Mouse (Mus musculus) heart, adult 2 months (tissue): ENCODE measurements at regions not wholly inside any gene's neighbourhood (a gene's known extent, or its start where the extent isn't known, plus 50 kb on each side); places are given as distances from the start of the nearest gene placed in this dataset.

Source experiments
- DNase-seq, 2 experiments: peaks; one replicate each; pipeline ENCODE4 v3.0.0; 2021
- H3K27ac ChIP-seq: fragments of 200-600 bp; 2 replicates; pipeline ENCODE4 v1.8.1; 2022
- H3K27me3 ChIP-seq: fragments of 200-500 bp; 2 replicates; pipeline ENCODE4 v1.6.1; 2012; ENCODE audit warnings: mild to moderate bottlenecking, low read length, inconsistent platforms, mixed read lengths; ENCODE audit not compliant: control insufficient read depth, insufficient read depth
- H3K36me3 ChIP-seq: fragments of 200-500 bp; 2 replicates; pipeline ENCODE4 v1.6.1; 2012; ENCODE audit warnings: low read length, inconsistent platforms; ENCODE audit not compliant: control insufficient read depth, insufficient read depth
- H3K4me1 ChIP-seq: fragments of 200-500 bp; 2 replicates; pipeline ENCODE4 v1.6.1; 2011; ENCODE audit warnings: low read length; ENCODE audit not compliant: control insufficient read depth, insufficient read depth
- H3K4me3 ChIP-seq: fragments of 200-600 bp; 2 replicates; pipeline ENCODE4 v1.8.1; 2022
- H3K79me2 ChIP-seq: fragments of 200-500 bp; replicated peaks from 2 replicates; pipeline ENCODE4 v1.6.1; 2012; ENCODE audit warnings: mild to moderate bottlenecking, inconsistent platforms, low read length, moderate library complexity, mixed read lengths; ENCODE audit not compliant: control insufficient read depth, insufficient read depth
- H3K9ac ChIP-seq: fragments of 200-500 bp; 2 replicates; pipeline ENCODE4 v1.6.1; 2012; ENCODE audit warnings: low read depth, mild to moderate bottlenecking, control low read depth, inconsistent platforms, low read length, mixed read lengths
- CTCF ChIP-seq: fragments of 200-600 bp; IDR thresholded peaks from 2 replicates; pipeline ENCODE4 v1.8.1; 2022; ENCODE audit warnings: antibody characterized with exemption, mild to moderate bottlenecking, moderate library complexity
- EP300 ChIP-seq: fragments of 200-500 bp; IDR thresholded peaks from 2 replicates; pipeline ENCODE4 v1.6.1; 2011; ENCODE audit warnings: low read depth, low read length, control low read depth; ENCODE audit not compliant: insufficient read depth
- POLR2A ChIP-seq: fragments of 200-500 bp; IDR thresholded peaks from 2 replicates; pipeline ENCODE4 v1.6.1; 2011; ENCODE audit warnings: mild to moderate bottlenecking, low read depth, low read length, control low read depth; ENCODE audit not compliant: insufficient read depth
- WGBS: fragments of 180-500 bp; shearing (Covaris S2); methylation state at CpG from one replicate; pipeline ENCODE4 v1.1.7; 2018; 5-methylcytosine and 5-hydroxymethylcytosine counted together
- intact Hi-C: fragments of 180-260 bp; cut with DNase I; formaldehyde crosslinking; loops from one replicate; pipeline ENCODE4 v1.15.1; 2025

DNA sequence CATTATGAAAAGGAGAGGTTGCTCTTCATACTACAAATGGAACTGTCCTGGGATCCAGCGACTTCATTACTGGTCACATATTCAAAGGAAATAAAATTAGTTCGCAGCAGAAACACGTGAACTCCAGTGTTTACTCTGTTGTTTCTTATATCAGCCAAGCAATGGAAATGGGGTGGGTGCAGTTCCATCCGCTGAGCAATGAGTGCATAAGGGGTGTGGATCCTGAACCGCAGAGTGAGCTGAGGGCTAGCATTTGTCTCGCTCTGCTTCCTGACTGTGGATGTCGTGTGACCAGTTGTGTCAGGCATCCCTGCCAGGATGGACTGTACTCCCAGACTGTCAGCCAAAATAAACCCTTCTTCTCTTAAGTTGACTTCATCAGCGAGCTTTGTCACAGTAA lies 80.0 kb upstream of the Smad1 start:
- intact Hi-C loops, result no loop called here
- DNase-seq, result no peak
- no peak overlapping the region for H3K4me3 ChIP-seq
- H3K36me3 ChIP-seq, result no peaks in the 10 kb centered on the region
- no peak overlapping the region for H3K9ac ChIP-seq
- TF ChIP-seq CTCF, result no peak
- TF ChIP-seq EP300, result no peak
- TF ChIP-seq POLR2A, result no peak
- 89% methylated on average over 8 of the region's 8 CpGs for WGBS
- H3K27ac ChIP-seq, result no peak overlapping the region
- no peaks in the 10 kb centered on the region for H3K27me3 ChIP-seq
- no peaks in the 10 kb centered on the region for H3K79me2 ChIP-seq
- H3K4me1 ChIP-seq, result no peaks in the 10 kb centered on the region

GRCm38 (mm10) chr8:79476012-79476411 lies 76.7 kb upstream of the Smad1 start:
- DNase-seq, result no peak
- H3K36me3 ChIP-seq, result no peaks in the 10 kb centered on the region
- 88% methylated on average over 5 of the region's 5 CpGs for WGBS
- no peak overlapping the region for H3K4me3 ChIP-seq
- H3K79me2 ChIP-seq, result no peaks in the 10 kb centered on the region
- H3K4me1 ChIP-seq, result no peaks in the 10 kb centered on the region
- H3K9ac ChIP-seq, result no peak overlapping the region
- H3K27me3 ChIP-seq, result no peaks in the 10 kb centered on the region
- H3K27ac ChIP-seq, result no peak overlapping the region
- TF ChIP-seq CTCF (no peak), EP300 (no peak), POLR2A (no peak)
- intact Hi-C loops, result no loop called here

- TF ChIP-seq EP300, result no peak
- TF ChIP-seq CTCF, result no peak
- TF ChIP-seq POLR2A, result no peak
- intact Hi-C loops, result no loop called here
- Histone ChIP-seq H3K27ac (no peak overlapping the region), H3K36me3 (no peaks in the 10 kb centered on the region), H3K4me3 (no peak overlapping the region), H3K4me1 (no peaks in the 10 kb centered on the region), H3K27me3 (no peaks in the 10 kb centered on the region), H3K9ac (no peak overlapping the region), H3K79me2 (no peaks in the 10 kb centered on the region)
- no peak for DNase-seq
- WGBS, result 66% methylated on average over 8 of the region's 8 CpGs
Observed at GRCm38 (mm10) chr8:79474679-79475078, 75.4 kb upstream of the Smad1 start.

- no peaks in the 10 kb centered on the region for H3K79me2 ChIP-seq
- TF ChIP-seq CTCF (no peak), POLR2A (no peak), EP300 (no peak)
- no peak overlapping the region for H3K4me3 ChIP-seq
- H3K9ac ChIP-seq, result no peak overlapping the region
- H3K27ac ChIP-seq, result no peak overlapping the region
- H3K36me3 ChIP-seq, result no peaks in the 10 kb centered on the region
- no peaks in the 10 kb centered on the region; the same call in 1 of the 2 replicates for H3K4me1 ChIP-seq
- H3K27me3 ChIP-seq, result no peaks in the 10 kb centered on the region
- intact Hi-C loops, result no loop called here
- DNase-seq, result no peak
Observed at GRCm38 (mm10) chr8:79452101-79452500, 52.8 kb upstream of the Smad1 start.

DNA sequence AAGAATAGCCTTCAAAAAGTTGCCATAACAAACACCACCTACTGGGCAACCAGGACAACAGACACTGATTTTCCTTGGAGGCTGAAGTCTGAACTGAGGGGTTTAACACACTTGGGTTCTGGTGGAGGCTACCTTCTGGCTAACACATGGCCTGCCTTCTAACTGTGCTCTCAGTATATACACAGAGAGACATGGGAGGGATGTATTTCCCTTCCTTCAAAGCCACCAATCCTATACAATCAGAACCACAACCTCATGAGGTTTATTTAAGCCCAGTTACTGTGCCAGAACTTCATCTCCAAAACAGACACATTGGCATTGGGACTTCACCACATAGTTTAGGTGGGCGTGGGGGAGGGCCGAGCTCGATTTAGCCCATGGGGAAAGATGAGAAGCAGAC lies 50.1 kb upstream of the Smad1 start:
- intact Hi-C loops, result no loop called here
- no peak for DNase-seq
- Histone ChIP-seq H3K36me3 (no peaks in the 10 kb centered on the region), H3K79me2 (no peaks in the 10 kb centered on the region), H3K4me1 (no peaks in the 10 kb centered on the region; the same call in 1 of the 2 replicates), H3K27me3 (no peaks in the 10 kb centered on the region), H3K4me3 (no peak overlapping the region), H3K9ac (no peak overlapping the region), H3K27ac (no peak overlapping the region)
- TF ChIP-seq CTCF, result 0 out of 2 replicates have a peak, but pooled peaks have one; percentile 6
- TF ChIP-seq EP300, result no peak
- no peak for TF ChIP-seq POLR2A
- 68% methylated on average over 3 of the region's 3 CpGs for WGBS
